Comparison of ENCODE assay signal across 9 mouse cellular contexts in the genomic region with DNA sequence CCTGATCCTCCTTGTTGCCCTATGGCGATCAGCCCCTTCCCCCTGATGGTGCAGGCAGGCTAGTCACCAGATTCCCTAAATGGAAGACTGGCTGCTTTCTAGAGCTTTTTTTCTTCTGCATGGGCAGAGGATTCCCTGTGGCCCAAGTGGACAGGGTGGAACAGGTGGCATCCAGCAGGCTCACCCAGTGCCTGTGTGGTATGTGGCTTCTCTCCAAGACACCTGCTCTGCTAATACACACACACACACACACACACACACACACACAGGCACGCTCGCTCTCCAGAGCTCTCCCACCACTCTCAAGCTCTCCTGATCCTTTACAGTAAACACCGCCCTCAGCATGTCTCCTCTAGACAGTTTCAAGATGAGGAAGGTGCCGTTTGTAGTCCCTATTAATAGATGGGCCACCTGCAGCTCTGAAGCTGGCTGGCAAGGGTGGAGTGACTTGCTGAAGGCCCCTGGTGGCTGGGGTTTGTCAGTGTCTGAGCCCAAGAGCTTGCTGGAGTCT.
DNase-seq lines count a peak whose midpoint lies in the region; ATAC-seq lines count a peak whose summit lies in the region.
"Had no signal": no experiment of that assay in that cellular context is flagged by ENCODE, and none has a peak within 500 bp of the region (broad histone marks: within the 10 kb centered on the region; RNA-seq: fewer than 3 reads in every experiment).

No protein-coding gene starts in this region.

- H3K27me3 ChIP-seq in hindbrain, embryonic 13.5 days = peaks cover 11% of the 10 kb centered on the region; the same call in 1 of the 2 replicates
- H3K27me3 ChIP-seq in hindbrain, embryonic 16.5 days (replicated peaks; ENCODE audit: control insufficient read depth, insufficient read depth, low read length) = no peaks in the 10 kb centered on the region
- H3K27me3 ChIP-seq: megakaryocyte, embryonic 14.5 days had no signal

- H3K4me3 ChIP-seq in hindbrain, embryonic 13.5 days = no peak overlapping the region
- no peak overlapping the region for H3K4me3 ChIP-seq in hindbrain, embryonic 16.5 days (ENCODE audit: low read length)
- H3K4me3 ChIP-seq: megakaryocyte, embryonic 14.5 days had no signal

- no peaks in the 10 kb centered on the region for H3K9me3 ChIP-seq in hindbrain, embryonic 13.5 days
- no peaks in the 10 kb centered on the region for H3K9me3 ChIP-seq in hindbrain, embryonic 16.5 days (ENCODE audit: control insufficient read depth, low read length)
- H3K9me3 ChIP-seq: megakaryocyte, embryonic 14.5 days had no signal

- no peak overlapping the region for H3K9ac ChIP-seq in hindbrain, embryonic 13.5 days
- H3K9ac ChIP-seq in hindbrain, embryonic 16.5 days (ENCODE audit: low read depth, low read length) = no peak overlapping the region

- H3K4me2 ChIP-seq in hindbrain, embryonic 13.5 days = no peak overlapping the region
- no peak overlapping the region for H3K4me2 ChIP-seq in hindbrain, embryonic 16.5 days (ENCODE audit: low read length)

- no peaks in the 10 kb centered on the region for H3K36me3 ChIP-seq in hindbrain, embryonic 13.5 days
- H3K36me3 ChIP-seq in hindbrain, embryonic 16.5 days (ENCODE audit: control insufficient read depth, insufficient read depth, low read length) = no peaks in the 10 kb centered on the region

- peaks cover 36% of the 10 kb centered on the region for H3K4me1 ChIP-seq in hindbrain, embryonic 13.5 days (replicated peaks)
- H3K4me1 ChIP-seq in hindbrain, embryonic 16.5 days (ENCODE audit: control insufficient read depth, insufficient read depth, low read depth, low read length) = peaks cover 8% of the 10 kb centered on the region

- ATAC-seq in hindbrain, embryonic 13.5 days (ENCODE audit: low FRiP score) = no peak
- no peak for ATAC-seq in hindbrain, embryonic 16.5 days

- DNase-seq in cerebellum, postnatal 10 days = peak; percentile 40 to 55
- DNase-seq in kidney, postnatal 4 days = peak; percentile 37 to 44
- DNase-seq in natural killer cell, adult 2 months (ENCODE audit: low spot score in 2 of 2) = peak; percentile 26 to 74
- DNase-seq in left cerebral cortex, adult 8-10 months (ENCODE audit: low spot score in 2 of 2) = no peak
- no peak for DNase-seq in ovary, adult 18-20 months (ENCODE audit: low spot score)
- DNase-seq in right cerebral cortex, postnatal 4 days = no peak

- peak overlapping the region; percentile 19; the same call in 1 of the 2 replicates for H3K27ac ChIP-seq in hindbrain, embryonic 13.5 days
- no peak overlapping the region for H3K27ac ChIP-seq in hindbrain, embryonic 16.5 days (ENCODE audit: low read depth, low read length)

- 60% methylated on average over 5 of the region's 5 CpGs for WGBS in hindbrain, embryonic 13.5 days
- 57% methylated on average over 5 of the region's 5 CpGs for WGBS in hindbrain, embryonic 16.5 days

Comparison
In these comparisons a context has a peak if more than half of its experiments do, and no peak if none do; other contexts are left out.
1. DNase-seq: peak in cerebellum, postnatal 10 days (2 of 2), kidney, postnatal 4 days (2 of 2) and natural killer cell, adult 2 months (2 of 2); none in left cerebral cortex, adult 8-10 months (0 of 2), ovary, adult 18-20 months (single experiment) and right cerebral cortex, postnatal 4 days (single experiment).